Mouse (Mus musculus): ENCODE results near the gene Psmb2. TPM values are rescaled to one million over a fixed set of nuclear protein-coding genes. Genes with fewer than 3 reads are reported as not detected.

The Psmb2 gene
- total and polyA plus RNA-seq, 3 experiments, result 201 to 433 TPM; not detected in 1

DNA sequence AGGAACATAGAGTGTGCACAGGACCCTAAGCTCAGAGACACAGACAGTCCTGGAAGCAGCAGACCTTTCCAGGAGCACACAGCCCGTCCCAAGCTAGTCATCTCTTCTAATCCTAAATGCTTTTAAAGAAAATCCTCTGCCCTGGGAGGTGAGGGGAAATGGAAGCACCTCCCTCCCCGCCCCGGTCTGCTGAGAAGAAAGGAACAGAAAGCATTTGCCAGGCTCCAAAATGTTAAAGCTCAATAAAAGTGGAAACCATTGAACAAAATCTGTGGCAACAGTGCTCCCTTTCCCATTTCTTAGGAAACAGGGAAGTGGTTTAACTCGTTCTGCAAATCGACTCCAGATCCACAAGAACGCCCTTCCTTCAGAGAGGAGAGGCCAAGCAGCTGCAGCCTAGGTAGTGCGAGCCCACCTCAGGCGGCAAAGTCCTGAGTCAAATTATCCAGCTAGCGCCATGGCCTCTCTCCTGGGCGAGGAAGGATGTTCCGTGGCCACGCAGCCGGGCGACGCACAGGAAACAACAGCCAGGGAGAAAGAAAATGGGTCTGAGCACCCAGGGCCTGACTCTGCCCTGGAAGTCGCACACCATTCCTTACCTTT is 56.7 kb downstream of the Psmb2 start:
- Histone ChIP-seq H3K79me2 (ENCODE audit: control insufficient read depth, insufficient read depth, low read length, poor library complexity) (no peaks in the 10 kb centered on the region), H3K27me3 (ENCODE audit: control insufficient read depth in 1 of 2, insufficient read depth in 2 of 2, low read length in 2 of 2) (no peaks in the 10 kb centered on the region)
- TF ChIP-seq SIN3A (IDR thresholded peaks at IDR 0.05; ENCODE audit: low read length), result no peak
- no peak for TF ChIP-seq NRF1 (IDR thresholded peaks at IDR 0.05; ENCODE audit: insufficient read depth, low read depth, low read length, poor library complexity, severe bottlenecking)
- TF ChIP-seq GATA1 (IDR thresholded peaks at IDR 0.05; ENCODE audit: low read depth, low read length), result no peak
- no peak for TF ChIP-seq POLR2AphosphoS5 (IDR thresholded peaks at IDR 0.05; ENCODE audit: borderline replicate concordance, low read depth, low read length)
- no peak for TF ChIP-seq BHLHE40 (IDR thresholded peaks at IDR 0.05; ENCODE audit: borderline replicate concordance, low read depth, low read length)
- TF ChIP-seq MAX (IDR thresholded peaks at IDR 0.05; ENCODE audit: low read length), result no peak
- no peak for TF ChIP-seq USF2 (IDR thresholded peaks at IDR 0.05; ENCODE audit: borderline replicate concordance in 1 of 2, insufficient read depth in 1 of 2, low read depth in 1 of 2, low read length in 2 of 2)
- no peak for TF ChIP-seq ZMIZ1 (IDR thresholded peaks at IDR 0.05; ENCODE audit: low read depth, low read length)
- TF ChIP-seq NELFE (IDR thresholded peaks at IDR 0.05; ENCODE audit: low read depth, low read length), result no peak

GRCm38 (mm10) chr4:126734700-126735381 is 57.4 kb downstream of the Psmb2 start:
- no peak for DNase-seq (ENCODE audit: low read depth, low spot score)
- Histone ChIP-seq H3K4me1 (ENCODE audit: control insufficient read depth in 1 of 2, insufficient read depth in 2 of 2, low read length in 2 of 2) (no peaks in the 10 kb centered on the region), H3K27ac (ENCODE audit: control insufficient read depth, low read depth, low read length) (no peak overlapping the region), H3K9ac (ENCODE audit: control insufficient read depth, low read depth, low read length, poor library complexity, severe bottlenecking) (no peak overlapping the region), H3K9me3 (replicated peaks; ENCODE audit: insufficient read depth, low read length) (no peaks in the 10 kb centered on the region), H3K36me3 (ENCODE audit: control insufficient read depth in 1 of 2, insufficient read depth in 2 of 2, low read length in 2 of 2) (no peaks in the 10 kb centered on the region), H3K4me3 (ENCODE audit: control insufficient read depth in 1 of 2, insufficient read depth in 1 of 2, low read depth in 2 of 2, low read length in 2 of 2) (no peak overlapping the region), H3K27me3 (ENCODE audit: control insufficient read depth in 1 of 2, insufficient read depth in 2 of 2, low read length in 2 of 2) (no peaks in the 10 kb centered on the region), H3K79me2 (ENCODE audit: control insufficient read depth, insufficient read depth, low read length, poor library complexity) (no peaks in the 10 kb centered on the region)
- no peak for TF ChIP-seq CHD2 (IDR thresholded peaks at IDR 0.05; ENCODE audit: low read length)
- no peak for TF ChIP-seq POLR2AphosphoS5 (IDR thresholded peaks at IDR 0.05; ENCODE audit: borderline replicate concordance, low read depth, low read length)
- no peak for TF ChIP-seq SMC3 (IDR thresholded peaks at IDR 0.05; ENCODE audit: low read depth, low read length)

More for the DNA sequence above, 56.7 kb downstream of the Psmb2 start:
- DNase-seq (ENCODE audit: low read depth, low spot score), result no peak
- H3K4me1 ChIP-seq (ENCODE audit: control insufficient read depth in 1 of 2, insufficient read depth in 2 of 2, low read length in 2 of 2), result no peaks in the 10 kb centered on the region
- no peak overlapping the region for H3K4me3 ChIP-seq (ENCODE audit: control insufficient read depth in 1 of 2, insufficient read depth in 1 of 2, low read depth in 2 of 2, low read length in 2 of 2)
- H3K36me3 ChIP-seq (ENCODE audit: control insufficient read depth in 1 of 2, insufficient read depth in 2 of 2, low read length in 2 of 2), result no peaks in the 10 kb centered on the region
- H3K27ac ChIP-seq (ENCODE audit: control insufficient read depth, low read depth, low read length), result no peak overlapping the region
- no peaks in the 10 kb centered on the region for H3K9me3 ChIP-seq (replicated peaks; ENCODE audit: insufficient read depth, low read length)
- no peak overlapping the region for H3K9ac ChIP-seq (ENCODE audit: control insufficient read depth, low read depth, low read length, poor library complexity, severe bottlenecking)

GRCm38 (mm10) chr4:126735382-126736000 is 58.1 kb downstream of the Psmb2 start:
- no peak overlapping the region for H3K9ac ChIP-seq (ENCODE audit: control insufficient read depth, low read depth, low read length, poor library complexity, severe bottlenecking)
- TF ChIP-seq CHD1 (IDR thresholded peaks at IDR 0.05; ENCODE audit: low read depth, low read length) (no peak), EP300 (IDR thresholded peaks at IDR 0.05; ENCODE audit: low read depth in 1 of 2, low read length in 2 of 2) (no peak), GATA1 (IDR thresholded peaks at IDR 0.05; ENCODE audit: low read depth, low read length) (no peak), TAL1 (IDR thresholded peaks at IDR 0.05; ENCODE audit: low read length) (no peak), JUND (IDR thresholded peaks at IDR 0.05; ENCODE audit: low read depth, low read length) (no peak), CHD2 (IDR thresholded peaks at IDR 0.05; ENCODE audit: low read length) (no peak)
- no peaks in the 10 kb centered on the region for H3K36me3 ChIP-seq (ENCODE audit: control insufficient read depth in 1 of 2, insufficient read depth in 2 of 2, low read length in 2 of 2)
- H3K4me1 ChIP-seq (ENCODE audit: control insufficient read depth in 1 of 2, insufficient read depth in 2 of 2, low read length in 2 of 2), result no peaks in the 10 kb centered on the region
- H3K79me2 ChIP-seq (ENCODE audit: control insufficient read depth, insufficient read depth, low read length, poor library complexity), result no peaks in the 10 kb centered on the region
- DNase-seq (ENCODE audit: low read depth, low spot score), result no peak
- H3K27ac ChIP-seq (ENCODE audit: control insufficient read depth, low read depth, low read length), result no peak overlapping the region
- H3K4me3 ChIP-seq (ENCODE audit: control insufficient read depth in 1 of 2, insufficient read depth in 1 of 2, low read depth in 2 of 2, low read length in 2 of 2), result no peak overlapping the region
- H3K27me3 ChIP-seq (ENCODE audit: control insufficient read depth in 1 of 2, insufficient read depth in 2 of 2, low read length in 2 of 2), result no peaks in the 10 kb centered on the region
- no peaks in the 10 kb centered on the region for H3K9me3 ChIP-seq (replicated peaks; ENCODE audit: insufficient read depth, low read length)

Measured in MEL (cell line).